Mouse (Mus musculus): ENCODE measurements at regions not wholly inside any gene's neighbourhood (a gene's known extent, or its start where the extent isn't known, plus 50 kb on each side); places are given as distances from the start of the nearest gene placed in this dataset.
A peak's percentile ranks its signal among the peaks of the same experiment; 100 is the strongest.
"Not testable (repeated sequence)": the region's sequence is repeated elsewhere in the genome, so short reads cannot be mapped to it uniquely, and the experiment has no call there.

GRCm38 (mm10) chr2:123655551-123655950 is 434.2 kb upstream of the Sema6d start:
- Histone ChIP-seq H3K9ac (replicated peaks) (no peak overlapping the region), H3K4me3 (replicated peaks) (no peak overlapping the region), H3K4me2 (replicated peaks) (no peak overlapping the region), H3K27ac (no peak overlapping the region), H3K4me1 (replicated peaks) (no peaks in the 10 kb centered on the region), H3K9me3 (no peaks in the 10 kb centered on the region), H3K36me3 (no peaks in the 10 kb centered on the region), H3K27me3 (no peaks in the 10 kb centered on the region)
- 83% methylated on average over 1 of the region's 1 CpGs for WGBS
- no peak for ATAC-seq

GRCm38 (mm10) chr2:123688290-123689030 is 401.3 kb upstream of the Sema6d start:
- no peak overlapping the region for H3K9ac ChIP-seq (replicated peaks)

GRCm38 (mm10) chr2:123689801-123690200 is 400.0 kb upstream of the Sema6d start:
- no peak overlapping the region for H3K4me2 ChIP-seq (replicated peaks)
- ATAC-seq = no peak
- 83% methylated on average over 1 of the region's 1 CpGs for WGBS
- H3K27me3 ChIP-seq = no peaks in the 10 kb centered on the region
- no peaks in the 10 kb centered on the region for H3K9me3 ChIP-seq
- no peak overlapping the region for H3K27ac ChIP-seq
- no peak overlapping the region for H3K4me3 ChIP-seq (replicated peaks)
- no peaks in the 10 kb centered on the region for H3K36me3 ChIP-seq
- H3K4me1 ChIP-seq (replicated peaks) = no peaks in the 10 kb centered on the region
- H3K9ac ChIP-seq (replicated peaks) = no peak overlapping the region

More at GRCm38 (mm10) chr2:123688290-123689030, 401.3 kb upstream of the Sema6d start:
- Histone ChIP-seq H3K36me3 (no peaks in the 10 kb centered on the region), H3K4me3 (replicated peaks) (no peak overlapping the region), H3K27me3 (no peaks in the 10 kb centered on the region), H3K4me1 (replicated peaks) (no peaks in the 10 kb centered on the region), H3K27ac (no peak overlapping the region), H3K9me3 (no peaks in the 10 kb centered on the region), H3K4me2 (replicated peaks) (no peak overlapping the region)
- 75% methylated on average over 4 of the region's 4 CpGs for WGBS
- ATAC-seq = no peak

- no peaks in the 10 kb centered on the region for H3K27me3 ChIP-seq
- no peak overlapping the region for H3K4me3 ChIP-seq (replicated peaks)
- no peak overlapping the region for H3K4me2 ChIP-seq (replicated peaks)
- ATAC-seq = no peak
- no peaks in the 10 kb centered on the region for H3K4me1 ChIP-seq (replicated peaks)
- H3K9ac ChIP-seq (replicated peaks) = no peak overlapping the region
- H3K27ac ChIP-seq = no peak overlapping the region
- no peaks in the 10 kb centered on the region for H3K9me3 ChIP-seq
- no peaks in the 10 kb centered on the region for H3K36me3 ChIP-seq
- WGBS = 92% methylated on average over 4 of the region's 4 CpGs
Measured at GRCm38 (mm10) chr2:123739688-123740087, 350.1 kb upstream of the Sema6d start.

- no peak for ATAC-seq
- no peak overlapping the region for H3K4me3 ChIP-seq (replicated peaks)
- H3K9ac ChIP-seq (replicated peaks) = no peak overlapping the region
- no peaks in the 10 kb centered on the region for H3K9me3 ChIP-seq
- no peaks in the 10 kb centered on the region for H3K27me3 ChIP-seq
- no peak overlapping the region for H3K27ac ChIP-seq
- no peaks in the 10 kb centered on the region for H3K4me1 ChIP-seq (replicated peaks)
- WGBS = 78% methylated on average over 6 of the region's 6 CpGs
- no peaks in the 10 kb centered on the region for H3K36me3 ChIP-seq
- H3K4me2 ChIP-seq (replicated peaks) = no peak overlapping the region
Measured at GRCm38 (mm10) chr2:123740541-123740940, 349.2 kb upstream of the Sema6d start.

GRCm38 (mm10) chr2:123754220-123754619 is 335.5 kb upstream of the Sema6d start:
- no peaks in the 10 kb centered on the region for H3K9me3 ChIP-seq
- H3K4me3 ChIP-seq (replicated peaks) = peak overlapping the region; percentile 29
- WGBS = 61% methylated on average over 7 of the region's 7 CpGs
- H3K9ac ChIP-seq (replicated peaks) = no peak overlapping the region
- H3K27ac ChIP-seq = no peak overlapping the region
- no peaks in the 10 kb centered on the region for H3K36me3 ChIP-seq
- no peaks in the 10 kb centered on the region for H3K4me1 ChIP-seq (replicated peaks)
- no peaks in the 10 kb centered on the region for H3K27me3 ChIP-seq
- peak overlapping the region; percentile 43 for H3K4me2 ChIP-seq (replicated peaks)
- no peak for ATAC-seq

- not testable (repeated sequence) for H3K27ac ChIP-seq; H3K9ac ChIP-seq (replicated peaks); H3K36me3 ChIP-seq; H3K4me1 ChIP-seq (replicated peaks); H3K9me3 ChIP-seq; H3K27me3 ChIP-seq
- WGBS = 44% methylated on average over 18 of the region's 24 CpGs
- H3K4me3 ChIP-seq (replicated peaks) = peak overlapping the region; percentile 29
- ATAC-seq = peak; percentile 40; the same call in 1 of the 2 replicates
- peak overlapping the region; percentile 43; the same call in 1 of the 2 replicates for H3K4me2 ChIP-seq (replicated peaks)
Measured at GRCm38 (mm10) chr2:123754656-123755499, 334.9 kb upstream of the Sema6d start.

- peak overlapping the region; percentile 58; the same call in 1 of the 2 replicates for H3K27ac ChIP-seq
- H3K9me3 ChIP-seq = no peaks in the 10 kb centered on the region
- H3K27me3 ChIP-seq = no peaks in the 10 kb centered on the region
- WGBS = 65% methylated on average over 3 of the region's 3 CpGs
- H3K4me3 ChIP-seq (replicated peaks) = no peak overlapping the region
- H3K36me3 ChIP-seq = no peaks in the 10 kb centered on the region
- no peak overlapping the region for H3K9ac ChIP-seq (replicated peaks)
- H3K4me2 ChIP-seq (replicated peaks) = no peak overlapping the region
- 0 out of 2 replicates have a peak, but pooled peaks cover 5% of the 10 kb centered on the region for H3K4me1 ChIP-seq (replicated peaks)
- peak; percentile 89 for ATAC-seq
Measured at GRCm38 (mm10) chr2:123799226-123799786, 290.5 kb upstream of the Sema6d start.

- no peak for ATAC-seq
- Histone ChIP-seq H3K9me3 (no peaks in the 10 kb centered on the region), H3K9ac (replicated peaks) (no peak overlapping the region), H3K4me1 (replicated peaks) (no peaks in the 10 kb centered on the region), H3K4me3 (replicated peaks) (no peak overlapping the region), H3K27ac (no peak overlapping the region), H3K36me3 (no peaks in the 10 kb centered on the region), H3K27me3 (no peaks in the 10 kb centered on the region), H3K4me2 (replicated peaks) (no peak overlapping the region)
- WGBS = 84% methylated on average over 2 of the region's 2 CpGs
Measured at GRCm38 (mm10) chr2:123805646-123806045, 284.1 kb upstream of the Sema6d start.

GRCm38 (mm10) chr2:123806370-123806769 is 283.4 kb upstream of the Sema6d start:
- Histone ChIP-seq H3K27me3 (no peaks in the 10 kb centered on the region), H3K4me2 (replicated peaks) (no peak overlapping the region), H3K27ac (no peak overlapping the region), H3K9ac (replicated peaks) (no peak overlapping the region), H3K36me3 (no peaks in the 10 kb centered on the region), H3K4me1 (replicated peaks) (no peaks in the 10 kb centered on the region), H3K9me3 (no peaks in the 10 kb centered on the region), H3K4me3 (replicated peaks) (no peak overlapping the region)
- 73% methylated on average over 2 of the region's 2 CpGs for WGBS
- no peak for ATAC-seq

- Histone ChIP-seq H3K4me1 (replicated peaks) (peaks cover 21% of the 10 kb centered on the region), H3K36me3 (no peaks in the 10 kb centered on the region), H3K9me3 (no peaks in the 10 kb centered on the region), H3K27me3 (no peaks in the 10 kb centered on the region), H3K4me3 (replicated peaks) (no peak overlapping the region), H3K9ac (replicated peaks) (no peak overlapping the region), H3K4me2 (replicated peaks) (peak overlapping the region; percentile 36), H3K27ac (peak overlapping the region; percentile 64; the same call in 1 of the 2 replicates)
- ATAC-seq = peak; percentile 95
- WGBS = 14% methylated on average over 15 of the region's 15 CpGs
Measured at GRCm38 (mm10) chr2:123813182-123813949, 276.4 kb upstream of the Sema6d start.

All from midbrain, embryonic 13.5 days (tissue).